In the genomic region with DNA sequence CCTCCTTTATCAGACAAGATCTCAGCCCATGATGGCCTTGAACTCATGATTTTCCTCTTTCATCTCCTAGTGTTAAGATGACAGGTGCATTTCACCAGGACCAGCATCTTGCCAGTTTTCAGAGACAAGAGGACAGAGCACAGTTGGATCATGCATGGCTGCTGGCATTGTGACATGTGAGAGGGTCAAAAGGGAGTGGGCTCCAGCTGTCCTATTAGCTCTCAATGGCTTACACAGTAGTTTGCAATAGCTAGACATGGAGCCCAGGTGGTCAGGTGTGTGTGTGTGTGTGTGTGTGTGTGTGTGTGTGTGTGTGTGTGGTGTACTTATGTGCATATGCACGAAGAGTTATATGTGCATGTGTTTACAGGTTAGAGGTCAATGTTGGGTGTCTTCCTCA, we compare ENCODE assay signal across 27 mouse cellular contexts.
"Had no signal": no experiment of that assay in that cellular context is flagged by ENCODE, and none has a peak within 500 bp of the region (broad histone marks: within the 10 kb centered on the region; RNA-seq: fewer than 3 reads in every experiment).

No protein-coding gene starts in this region.

- H3K4me1 ChIP-seq: limb, embryonic 15.5 days; liver, embryonic 12.5 days; liver, embryonic 13.5 days; liver, embryonic 15.5 days; lung, embryonic 15.5 days; megakaryocyte, embryonic 14.5 days; midbrain, embryonic 13.5 days; midbrain, embryonic 15.5 days had no signal

- H3K36me3 ChIP-seq: limb, embryonic 10.5 days; limb, embryonic 12.5 days; limb, embryonic 13.5 days; limb, embryonic 15.5 days; liver, embryonic 12.5 days; liver, embryonic 13.5 days; liver, embryonic 15.5 days; lung, embryonic 15.5 days; midbrain, embryonic 10.5 days; midbrain, embryonic 12.5 days; midbrain, embryonic 13.5 days; midbrain, embryonic 15.5 days had no signal

- H3K27me3 ChIP-seq: limb, embryonic 12.5 days; limb, embryonic 13.5 days; limb, embryonic 15.5 days; liver, embryonic 12.5 days; liver, embryonic 13.5 days; liver, embryonic 15.5 days; lung, embryonic 15.5 days; megakaryocyte, embryonic 14.5 days; midbrain, embryonic 12.5 days; midbrain, embryonic 13.5 days; midbrain, embryonic 15.5 days had no signal

- H3K9me3 ChIP-seq: limb, embryonic 10.5 days; limb, embryonic 12.5 days; limb, embryonic 13.5 days; limb, embryonic 15.5 days; liver, embryonic 13.5 days; liver, embryonic 15.5 days; lung, embryonic 15.5 days; midbrain, embryonic 10.5 days; midbrain, embryonic 12.5 days; midbrain, embryonic 13.5 days; midbrain, embryonic 15.5 days had no signal

- H3K4me3 ChIP-seq: left cerebral cortex, adult 2 months; limb, embryonic 10.5 days; limb, embryonic 12.5 days; limb, embryonic 13.5 days; limb, embryonic 15.5 days; liver, embryonic 12.5 days; liver, embryonic 13.5 days; liver, embryonic 15.5 days; lung, embryonic 15.5 days; midbrain, embryonic 10.5 days; midbrain, embryonic 12.5 days; midbrain, embryonic 13.5 days; midbrain, embryonic 15.5 days; myocyte had no signal

- DNase-seq: left cerebral cortex, postnatal 4 days; liver; liver, embryonic 13.5 days; liver, postnatal 0 days; lung, adult 18-20 months; lung, adult 2 months; lung, embryonic 14.5 days; lung, postnatal 10 days; lung, postnatal 14 days; lung, postnatal 36 days; midbrain, embryonic 14.5 days had no signal

- H3K27ac ChIP-seq: left cerebral cortex, adult 2 months; limb, embryonic 10.5 days; limb, embryonic 12.5 days; limb, embryonic 13.5 days; limb, embryonic 15.5 days; liver, embryonic 12.5 days; liver, embryonic 13.5 days; liver, embryonic 14.5 days; liver, embryonic 15.5 days; lung, embryonic 15.5 days; macrophage; midbrain, embryonic 10.5 days; midbrain, embryonic 12.5 days; midbrain, embryonic 13.5 days; midbrain, embryonic 15.5 days had no signal
